Mouse (Mus musculus) limb, embryonic 10.5 days (tissue): ENCODE data around the gene Olfr544. TPM values are rescaled to one million over a fixed set of nuclear protein-coding genes. Genes with fewer than 3 reads are reported as not detected.
"Not testable (repeated sequence)": the region's sequence is repeated elsewhere in the genome, so short reads cannot be mapped to it uniquely, and the experiment has no call there.

Experiments
- DNase-seq: peaks from one replicate; pipeline ENCODE4 v3.0.0-alpha.2; 2017; ENCODE audit warnings: low spot score
- H3K27ac ChIP-seq: fragments of 300-500 bp; sonication (generic); 2 replicates; pipeline ENCODE4 v1.5.1; 2016; ENCODE audit warnings: mild to moderate bottlenecking
- H3K27me3 ChIP-seq: fragments of 300-500 bp; sonication (generic); 2 replicates; pipeline ENCODE4 v1.6.1; 2016; ENCODE audit warnings: low read depth, mild to moderate bottlenecking; ENCODE audit not compliant: poor library complexity, severe bottlenecking
- H3K36me3 ChIP-seq: fragments of 300-500 bp; sonication (generic); 2 replicates; pipeline ENCODE4 v1.6.1; 2016; ENCODE audit warnings: mild to moderate bottlenecking, moderate library complexity
- H3K4me1 ChIP-seq: fragments of 300-500 bp; sonication (generic); 2 replicates; pipeline ENCODE4 v1.6.1; 2016
- H3K4me3 ChIP-seq: fragments of 300-500 bp; sonication (generic); 2 replicates; pipeline ENCODE4 v1.5.1; 2016; ENCODE audit warnings: mild to moderate bottlenecking, moderate library complexity
- H3K9me3 ChIP-seq: fragments of 300-500 bp; sonication (generic); replicated peaks from 2 replicates; pipeline ENCODE4 v1.6.1; 2016; ENCODE audit warnings: mild to moderate bottlenecking
- WGBS: fragments of 180-500 bp; shearing (Covaris S2); methylation state at CpG from one replicate; pipeline ENCODE4 v1.1.7; 2016; 5-methylcytosine and 5-hydroxymethylcytosine counted together
- polyA plus RNA-seq: library from polyadenylated mRNA; unstranded; fragments of >200 nt; fragmentation: Nextera tagmentation; extraction: Ambion mirVana; gene quantifications from 2 replicates; pipeline ENCODE4 v1.2.1, GENCODE M21; 2016

Gene Olfr544
- polyA plus RNA-seq, 1 experiment from 2014 or later = 0.06 TPM

DNA sequence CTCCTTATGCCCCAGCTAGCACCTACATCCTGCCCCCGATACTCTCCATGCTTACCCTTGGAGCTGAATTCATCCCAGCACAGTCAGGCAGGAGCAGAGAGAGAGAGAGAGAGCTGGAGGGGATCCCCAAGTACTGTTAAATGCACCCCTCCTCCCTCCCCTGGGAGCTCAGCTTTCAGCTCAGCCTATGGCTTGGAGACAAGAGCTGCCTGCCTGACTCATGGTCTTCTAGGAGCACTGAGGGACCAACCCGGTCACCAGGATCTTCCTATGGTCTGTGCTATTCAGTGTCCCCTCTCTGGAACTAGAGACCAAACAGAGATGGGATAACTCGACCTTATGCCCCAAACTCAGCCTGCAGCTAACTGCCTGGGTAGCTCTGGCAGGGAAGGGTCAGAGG, 11.4 kb upstream of the Olfr544 start, which contains the start of gene Olfr545:
Gene Olfr545 (minus strand): TSS at position 101 of the 400 bp plus-strand sequence.
- H3K27ac ChIP-seq = no peak within 1 kb of the TSS

DNA sequence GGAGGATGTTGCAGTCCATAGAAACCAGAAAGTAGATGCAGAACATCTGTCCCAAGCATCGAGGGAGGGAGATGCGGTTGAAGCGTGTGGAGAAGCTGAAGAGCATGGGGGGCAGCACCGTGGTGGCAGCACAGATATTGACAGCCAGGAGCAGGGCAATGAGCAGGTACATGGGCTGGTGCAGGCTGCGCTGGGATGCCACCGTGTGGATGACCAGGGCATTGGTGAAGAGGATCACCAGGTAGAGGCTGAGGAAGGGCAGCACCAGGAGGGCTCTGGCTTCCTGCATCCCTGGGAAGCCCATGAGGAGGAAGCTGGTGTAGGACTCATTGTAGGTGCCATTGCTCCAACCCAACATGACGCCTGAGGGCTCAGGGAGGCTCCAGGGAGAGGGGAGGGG, 6.3 kb upstream of the Olfr544 start:
- not testable (repeated sequence) for H3K4me1 ChIP-seq, DNase-seq, H3K4me3 ChIP-seq, H3K27me3 ChIP-seq, H3K27ac ChIP-seq, H3K36me3 ChIP-seq, H3K9me3 ChIP-seq
- WGBS = 51% methylated on average over 7 of the region's 7 CpGs

More for the DNA sequence above, 11.4 kb upstream of the Olfr544 start, which contains the start of gene Olfr545:
- H3K4me1 ChIP-seq = no peaks in the 10 kb centered on the region
- no peak for DNase-seq
- H3K9me3 ChIP-seq = no peaks in the 10 kb centered on the region
- H3K4me3 ChIP-seq = no peak within 1 kb of the TSS
- no peaks in the 10 kb centered on the region for H3K36me3 ChIP-seq
- WGBS = 68% methylated on average over 3 of the region's 3 CpGs
- no peaks in the 10 kb centered on the region for H3K27me3 ChIP-seq

DNA sequence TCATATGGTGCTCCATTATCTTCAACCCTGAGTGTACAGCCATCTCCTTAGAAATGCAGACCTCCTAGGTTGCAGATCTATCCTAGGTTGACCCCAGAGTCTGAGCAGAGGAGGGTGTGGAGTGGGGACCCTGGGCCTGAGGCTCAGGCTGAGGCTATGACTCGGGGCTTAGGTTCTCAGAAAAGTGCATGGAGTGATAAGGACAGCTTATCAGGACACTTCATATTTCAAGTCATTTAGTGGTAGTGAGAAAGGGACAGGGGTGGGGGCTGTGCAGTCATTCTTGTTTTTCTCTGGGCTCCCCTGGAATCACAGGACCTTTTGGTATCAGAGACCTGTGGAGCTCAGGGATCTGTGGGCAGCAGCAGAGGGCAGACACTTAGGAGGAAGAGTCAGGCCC, 2.0 kb downstream of the Olfr544 start:
- H3K36me3 ChIP-seq = no peaks in the 10 kb centered on the region
- 81% methylated on average over 1 of the region's 1 CpGs for WGBS
- no peak for DNase-seq
- no peak overlapping the region for H3K4me3 ChIP-seq
- H3K27me3 ChIP-seq = no peaks in the 10 kb centered on the region
- H3K27ac ChIP-seq = no peak overlapping the region
- no peaks in the 10 kb centered on the region for H3K4me1 ChIP-seq
- H3K9me3 ChIP-seq = no peaks in the 10 kb centered on the region

DNA sequence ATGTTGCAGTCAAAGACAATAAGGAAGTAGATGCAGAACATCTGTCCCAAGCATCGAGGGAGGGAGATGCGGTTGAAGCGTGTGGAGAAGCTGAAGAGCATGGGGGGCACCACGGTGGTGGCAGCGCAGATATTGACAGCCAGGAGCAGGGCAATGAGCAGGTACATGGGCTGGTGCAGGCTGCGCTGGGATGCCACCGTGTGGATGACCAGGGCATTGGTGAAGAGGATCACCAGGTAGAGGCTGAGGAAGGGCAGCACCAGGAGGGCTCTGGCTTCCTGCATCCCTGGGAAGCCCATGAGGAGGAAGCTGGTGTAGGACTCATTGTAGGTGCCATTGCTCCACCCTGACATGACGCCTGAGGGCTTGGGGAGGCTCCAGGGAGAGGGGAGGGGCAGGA, 3.3 kb downstream of the Olfr544 start:
- H3K36me3 ChIP-seq, H3K4me1 ChIP-seq, H3K27ac ChIP-seq, H3K4me3 ChIP-seq, DNase-seq, H3K9me3 ChIP-seq, H3K27me3 ChIP-seq: not testable (repeated sequence)
- 65% methylated on average over 8 of the region's 8 CpGs for WGBS

DNA sequence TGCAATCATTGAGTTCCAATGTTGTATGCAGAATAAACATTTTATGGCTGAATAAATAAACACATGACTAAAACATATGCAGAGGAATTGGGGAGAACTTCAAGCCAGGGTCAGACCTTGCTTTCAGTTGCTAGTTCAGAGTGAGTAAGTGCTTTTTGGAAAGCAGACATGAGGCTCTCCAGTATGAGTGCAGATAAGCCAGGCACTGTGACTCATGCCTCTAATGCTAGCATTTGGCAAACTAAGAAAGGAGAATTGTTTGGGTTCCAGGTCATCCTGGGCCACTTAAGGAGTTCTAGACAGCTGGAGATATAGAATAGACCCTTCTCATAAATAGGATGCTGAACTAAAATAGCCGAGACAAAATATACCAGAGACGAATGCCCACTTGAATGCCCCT, 4.4 kb downstream of the Olfr544 start:
- Histone ChIP-seq H3K4me1 (no peaks in the 10 kb centered on the region), H3K36me3 (no peaks in the 10 kb centered on the region), H3K27me3 (no peaks in the 10 kb centered on the region), H3K9me3 (no peaks in the 10 kb centered on the region), H3K4me3 (no peak overlapping the region), H3K27ac (no peak overlapping the region)
- WGBS = 91% methylated on average over 2 of the region's 2 CpGs
- no peak for DNase-seq

DNA sequence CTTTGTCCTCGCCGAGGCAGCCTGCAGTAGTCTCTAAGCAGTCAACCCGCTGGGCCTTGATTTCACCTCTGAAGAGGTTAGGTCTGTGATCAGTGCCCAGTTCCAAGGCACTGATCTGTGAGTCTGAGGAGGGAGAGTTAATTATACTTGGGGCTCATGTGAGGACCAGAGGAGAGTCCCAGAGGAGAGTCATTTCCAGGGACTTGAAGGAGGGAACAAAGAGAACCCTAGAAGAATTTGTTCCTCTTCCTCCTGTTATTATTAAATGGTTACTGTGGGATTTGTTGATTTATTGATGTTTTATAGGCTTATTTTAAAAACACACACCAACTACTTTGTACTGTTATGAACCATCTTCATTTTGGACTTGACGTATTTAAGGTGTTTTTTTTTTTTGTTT, 6.5 kb downstream of the Olfr544 start, which contains the start of gene Olfr543:
Gene Olfr543 (minus strand): TSS at position 101 of the 400 bp plus-strand sequence.
- Histone ChIP-seq H3K4me3 (no peak within 1 kb of the TSS), H3K27ac (no peak within 1 kb of the TSS), H3K4me1 (no peaks in the 10 kb centered on the region), H3K9me3 (no peaks in the 10 kb centered on the region), H3K27me3 (no peaks in the 10 kb centered on the region), H3K36me3 (0 out of 2 replicates have a peak, but pooled peaks cover 4% of the 10 kb centered on the region)
- 93% methylated on average over 4 of the region's 4 CpGs for WGBS
- DNase-seq = no peak

DNA sequence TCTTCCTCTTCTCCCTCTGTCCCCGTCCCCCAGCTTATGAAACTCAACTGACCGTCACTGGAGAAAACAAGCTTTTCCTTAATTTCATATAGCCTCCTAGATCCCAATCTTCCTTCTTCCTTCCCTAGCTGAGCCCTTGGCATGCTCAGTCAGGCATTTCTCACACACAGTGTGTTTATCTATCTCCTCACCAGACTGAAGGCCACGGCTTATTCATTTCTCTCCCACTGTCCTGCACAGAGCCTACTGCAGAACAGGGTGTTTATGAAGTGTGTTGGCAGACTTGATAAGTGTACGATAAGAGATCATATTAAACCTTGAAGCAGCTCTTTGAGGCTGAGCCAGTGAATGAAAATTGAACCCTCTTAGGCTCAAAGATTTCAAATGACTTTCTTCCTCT, 7.3 kb downstream of the Olfr544 start:
- H3K4me1 ChIP-seq = no peaks in the 10 kb centered on the region
- no peaks in the 10 kb centered on the region for H3K9me3 ChIP-seq
- WGBS = 91% methylated on average over 4 of the region's 4 CpGs
- H3K36me3 ChIP-seq = 0 out of 2 replicates have a peak, but pooled peaks cover 4% of the 10 kb centered on the region
- H3K27ac ChIP-seq = no peak overlapping the region
- no peaks in the 10 kb centered on the region for H3K27me3 ChIP-seq
- H3K4me3 ChIP-seq = no peak overlapping the region
- DNase-seq = no peak

DNA sequence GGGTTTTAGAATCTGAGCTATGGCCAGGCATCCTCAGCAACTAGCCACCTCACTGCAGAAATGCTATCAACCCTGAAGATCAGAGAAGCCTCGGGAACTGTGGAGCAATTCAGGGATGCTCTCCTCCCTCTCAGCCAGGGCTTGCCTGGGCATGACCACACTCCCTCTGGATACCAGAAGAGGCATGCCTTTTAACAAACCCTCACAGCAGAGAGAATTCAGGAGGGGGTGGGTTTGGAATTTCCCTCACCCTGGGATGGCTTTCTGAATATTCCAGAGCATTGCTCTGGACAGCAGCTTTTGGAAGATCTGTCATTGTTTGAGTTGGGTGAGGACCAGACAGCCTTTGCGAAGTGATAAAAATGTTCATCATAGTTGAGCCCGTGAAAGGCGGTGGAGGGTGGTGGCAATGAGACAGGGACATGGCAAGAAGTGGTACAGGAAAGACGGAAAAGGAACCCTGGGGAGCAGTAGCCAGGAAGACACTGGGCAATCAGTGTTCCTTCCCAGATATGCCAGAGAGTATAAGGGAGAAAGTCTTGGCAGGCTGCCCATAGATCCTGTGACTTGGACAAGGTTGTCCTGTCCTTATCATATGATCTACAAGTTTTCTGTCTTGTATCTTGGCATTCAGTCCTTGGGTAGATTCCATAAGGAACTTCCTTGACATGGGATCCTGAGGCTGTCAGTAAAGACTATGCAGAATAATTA, 8.6 kb downstream of the Olfr544 start:
- 0 out of 2 replicates have a peak, but pooled peaks cover 4% of the 10 kb centered on the region for H3K36me3 ChIP-seq
- no peaks in the 10 kb centered on the region for H3K27me3 ChIP-seq
- no peak for DNase-seq
- WGBS = 74% methylated on average over 5 of the region's 5 CpGs
- H3K4me1 ChIP-seq = no peaks in the 10 kb centered on the region
- H3K27ac ChIP-seq = no peak overlapping the region
- H3K9me3 ChIP-seq = no peaks in the 10 kb centered on the region
- no peak overlapping the region for H3K4me3 ChIP-seq

DNA sequence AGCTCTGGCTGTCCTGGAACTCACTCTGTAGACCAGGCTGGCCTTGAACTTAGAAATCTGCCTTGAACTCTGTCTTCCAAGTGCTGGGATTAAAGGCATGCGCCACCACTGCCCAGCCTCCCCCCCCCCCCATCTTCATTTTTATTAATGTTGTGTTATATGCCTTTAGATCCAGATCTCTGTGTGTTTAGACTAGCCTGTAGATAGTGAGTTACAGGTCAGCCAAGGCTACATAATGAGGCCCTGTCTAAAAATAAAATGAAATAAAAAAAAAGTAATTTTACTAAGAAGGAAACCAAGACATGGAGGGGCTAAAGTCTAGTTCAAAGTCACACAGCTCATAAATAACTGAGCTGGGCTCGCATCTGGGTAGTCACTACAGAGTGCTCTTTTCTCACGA, 9.2 kb downstream of the Olfr544 start:
- Histone ChIP-seq H3K27ac (no peak overlapping the region), H3K4me1 (no peaks in the 10 kb centered on the region), H3K36me3 (0 out of 2 replicates have a peak, but pooled peaks cover 4% of the 10 kb centered on the region), H3K4me3 (no peak overlapping the region), H3K9me3 (no peaks in the 10 kb centered on the region), H3K27me3 (no peaks in the 10 kb centered on the region)
- WGBS = 60% methylated on average over 3 of the region's 3 CpGs
- no peak for DNase-seq

DNA sequence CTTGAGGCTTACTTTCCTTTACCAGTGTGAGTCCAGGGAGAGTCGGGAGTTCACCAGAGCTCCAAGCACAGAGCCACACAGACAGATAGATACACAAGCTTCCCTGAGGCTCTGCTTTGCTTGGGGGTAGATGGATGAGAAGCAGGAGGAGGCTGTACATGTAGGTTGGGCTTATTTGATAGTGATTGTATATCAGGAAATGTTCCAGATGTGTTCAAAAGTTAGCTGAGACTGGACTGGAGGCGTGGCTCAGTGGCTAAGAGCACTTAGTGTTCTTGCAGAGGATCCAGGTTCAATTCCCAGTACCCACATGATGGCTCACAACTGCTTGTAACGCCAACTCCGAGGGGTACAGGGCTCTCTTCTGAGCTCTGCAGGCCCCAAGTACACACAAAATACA, 9.7 kb downstream of the Olfr544 start:
- WGBS = 85% methylated on average over 4 of the region's 4 CpGs
- DNase-seq = no peak
- H3K4me3 ChIP-seq = no peak overlapping the region
- 0 out of 2 replicates have a peak, but pooled peaks cover 4% of the 10 kb centered on the region for H3K36me3 ChIP-seq
- no peak overlapping the region for H3K27ac ChIP-seq
- no peaks in the 10 kb centered on the region for H3K9me3 ChIP-seq
- no peaks in the 10 kb centered on the region for H3K27me3 ChIP-seq
- no peaks in the 10 kb centered on the region for H3K4me1 ChIP-seq

DNA sequence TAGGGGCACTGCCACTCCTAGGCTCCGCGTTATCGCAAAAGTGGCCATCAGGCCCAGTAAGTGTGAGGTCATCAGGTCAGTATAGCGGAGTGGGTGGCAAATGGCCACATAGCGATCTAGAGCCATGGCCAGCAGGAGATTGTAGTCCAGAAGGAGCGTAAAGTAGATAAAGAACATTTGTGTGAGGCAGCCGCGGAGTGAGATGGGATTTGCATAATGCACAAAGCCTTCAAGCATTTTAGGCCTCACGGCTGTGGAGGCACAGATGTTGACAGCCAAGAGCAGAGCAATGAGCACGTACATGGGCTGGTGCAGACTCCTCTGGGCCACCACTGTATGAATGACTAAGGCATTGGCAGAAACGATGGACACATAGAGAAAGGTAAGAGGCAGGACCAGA, 10.7 kb downstream of the Olfr544 start:
- H3K36me3 ChIP-seq = 0 out of 2 replicates have a peak, but pooled peaks cover 4% of the 10 kb centered on the region
- H3K27me3 ChIP-seq = no peaks in the 10 kb centered on the region
- no peak for DNase-seq
- H3K4me1 ChIP-seq = peaks cover 3% of the 10 kb centered on the region; the same call in 1 of the 2 replicates
- WGBS = 85% methylated on average over 11 of the region's 11 CpGs
- no peak overlapping the region for H3K4me3 ChIP-seq
- H3K9me3 ChIP-seq = no peaks in the 10 kb centered on the region
- H3K27ac ChIP-seq = no peak overlapping the region

DNA sequence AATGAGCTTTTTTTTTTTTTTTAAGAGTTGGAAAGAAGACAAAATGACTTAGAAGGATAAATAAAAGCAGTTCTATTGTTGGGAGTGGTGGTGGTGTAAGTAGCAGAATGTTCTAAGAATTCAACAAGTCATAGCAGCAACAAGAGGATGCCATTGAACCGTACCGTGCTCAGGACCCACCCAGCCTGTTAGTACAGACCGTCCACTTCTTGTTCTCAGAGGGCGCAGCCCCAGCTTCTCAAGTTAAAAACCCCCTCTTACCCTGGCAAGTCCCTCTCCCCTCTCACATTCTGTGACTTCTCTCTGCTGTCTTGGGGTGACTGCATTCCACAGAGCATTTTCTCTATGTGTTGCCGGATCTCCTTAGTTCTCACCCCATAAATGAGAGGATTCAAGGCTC, 11.5 kb downstream of the Olfr544 start:
- H3K9me3 ChIP-seq = no peaks in the 10 kb centered on the region
- no peaks in the 10 kb centered on the region for H3K27me3 ChIP-seq
- peaks cover 3% of the 10 kb centered on the region; the same call in 1 of the 2 replicates for H3K4me1 ChIP-seq
- DNase-seq = no peak
- 93% methylated on average over 5 of the region's 5 CpGs for WGBS
- 0 out of 2 replicates have a peak, but pooled peaks cover 6% of the 10 kb centered on the region for H3K36me3 ChIP-seq
- H3K27ac ChIP-seq = no peak overlapping the region
- no peak overlapping the region for H3K4me3 ChIP-seq

DNA sequence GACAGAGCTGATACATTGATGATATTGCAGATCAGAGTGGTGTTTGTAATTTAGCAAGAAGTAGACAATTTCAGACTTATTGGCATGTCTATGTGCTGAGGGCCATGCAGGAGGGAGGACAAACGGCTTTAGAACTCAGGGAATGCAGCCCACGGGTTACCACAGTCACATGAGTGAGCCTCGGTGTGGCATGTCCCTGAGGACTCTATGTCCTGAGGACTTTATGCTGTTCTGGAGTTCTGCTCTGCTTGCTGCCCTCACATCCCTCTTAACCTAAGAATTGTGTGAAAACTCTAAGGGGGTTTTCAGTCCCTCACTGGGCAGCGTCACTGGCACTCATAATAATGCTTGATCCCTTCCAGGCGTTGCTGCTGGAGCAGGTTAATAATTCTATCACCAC, 15.4 kb downstream of the Olfr544 start:
- WGBS = 60% methylated on average over 5 of the region's 5 CpGs
- H3K4me3 ChIP-seq = no peak overlapping the region
- no peak for DNase-seq

More for the DNA sequence above, 15.4 kb downstream of the Olfr544 start:
- Histone ChIP-seq H3K36me3 (peaks cover 43% of the 10 kb centered on the region), H3K27me3 (no peaks in the 10 kb centered on the region), H3K27ac (no peak overlapping the region), H3K4me1 (peaks cover 3% of the 10 kb centered on the region; the same call in 1 of the 2 replicates), H3K9me3 (no peaks in the 10 kb centered on the region)
